Mouse (Mus musculus): ENCODE data around the gene Pnkd.

- TF ChIP-seq CTCF (IDR thresholded peaks at IDR 0.05; ENCODE audit: low read depth, low read length) = no peak
- no peak for TF ChIP-seq POLR2A (IDR thresholded peaks at IDR 0.05; ENCODE audit: borderline replicate concordance, low read depth, low read length)
Measured at GRCm38 (mm10) chr1:74275015-74275414, 9.7 kb upstream of the Pnkd start.

Measured in bone marrow macrophage, adult 2 months (primary cell).